Mouse (Mus musculus): Measurements from ENCODE around the gene F5. TPM values are rescaled to one million over a fixed set of nuclear protein-coding genes. Genes with fewer than 3 reads are reported as not detected.
"Not testable (repeated sequence)": the region's sequence is repeated elsewhere in the genome, so short reads cannot be mapped to it uniquely, and the experiment has no call there.

F5 gene
- total and polyA plus RNA-seq, 3 experiments = under 0.01 to 0.19 TPM; not detected in 1

- DNase-seq (ENCODE audit: extremely low read depth) = no peak
- no peaks in the 10 kb centered on the region for H3K36me3 ChIP-seq (replicated peaks in 1 of 2; ENCODE audit: control insufficient read depth in 1 of 2, insufficient read depth in 1 of 2, low read length in 1 of 2)
- in situ Hi-C loops (cut with MboI; ENCODE audit: low pct_ligation_motif_present, low pct_unique_long_range_greater_than_20kb, low sequenced_read_pairs) (no loop called here), dilution Hi-C loops (cut with MboI; ENCODE audit: extremely low pct_ligation_motif_present, extremely low pct_unique_long_range_greater_than_20kb, low sequenced_read_pairs) (no loop called here)
- H3K9ac ChIP-seq (ENCODE audit: insufficient read depth, low read depth) = no peak overlapping the region
- TF ChIP-seq SIN3A (IDR thresholded peaks at IDR 0.05; ENCODE audit: low read length) = no peak
- no peak for TF ChIP-seq TCF12 (IDR thresholded peaks at IDR 0.05; ENCODE audit: low read depth, low read length)
- TF ChIP-seq RAD21 (IDR thresholded peaks at IDR 0.05; ENCODE audit: low read depth, low read length) = no peak
- no peak for TF ChIP-seq CHD1 (IDR thresholded peaks at IDR 0.05; ENCODE audit: low read depth, low read length)
- no peak for TF ChIP-seq ZKSCAN1 (IDR thresholded peaks at IDR 0.05; ENCODE audit: borderline replicate concordance, low read depth, low read length)
- no peak for TF ChIP-seq HCFC1 (IDR thresholded peaks at IDR 0.05; ENCODE audit: low read depth, low read length)
- no peaks in the 10 kb centered on the region for H3K79me2 ChIP-seq (replicated peaks; ENCODE audit: control insufficient read depth, extremely low read depth, insufficient read depth, poor library complexity, severe bottlenecking)
- no peak overlapping the region for H3K4me2 ChIP-seq (ENCODE audit: insufficient read depth, low read depth, poor library complexity, severe bottlenecking)
- H3K27me3 ChIP-seq (replicated peaks) = no peaks in the 10 kb centered on the region
- no peaks in the 10 kb centered on the region; a peak in 1 of 4 replicates for H3K4me1 ChIP-seq (ENCODE audit: control insufficient read depth in 1 of 2, insufficient read depth in 2 of 2)
- no peaks in the 10 kb centered on the region for H3K9me3 ChIP-seq (replicated peaks; ENCODE audit: low read length)
- no peak overlapping the region for H3K4me3 ChIP-seq (replicated peaks in 1 of 3; ENCODE audit: low read depth in 2 of 3, low read length in 2 of 3, poor library complexity in 1 of 3)
- no peak overlapping the region for H3K27ac ChIP-seq (ENCODE audit: insufficient read depth, low read depth)
These were observed 68.6 kb downstream of the F5 start for GRCm38 (mm10) chr1:164220261-164220660.

GRCm38 (mm10) chr1:164223089-164223488 is 71.5 kb downstream of the F5 start:
- dilution Hi-C loops (cut with MboI; ENCODE audit: extremely low pct_ligation_motif_present, extremely low pct_unique_long_range_greater_than_20kb, low sequenced_read_pairs) (no loop called here), in situ Hi-C loops (cut with MboI; ENCODE audit: low pct_ligation_motif_present, low pct_unique_long_range_greater_than_20kb, low sequenced_read_pairs) (no loop called here)
- H3K4me1 ChIP-seq (ENCODE audit: control insufficient read depth in 1 of 2, insufficient read depth in 2 of 2) = no peaks in the 10 kb centered on the region
- H3K4me3 ChIP-seq (replicated peaks in 1 of 3; ENCODE audit: low read depth in 2 of 3, low read length in 2 of 3, poor library complexity in 1 of 3) = no peak overlapping the region
- H3K9ac ChIP-seq (ENCODE audit: insufficient read depth, low read depth) = no peak overlapping the region
- H3K27ac ChIP-seq (ENCODE audit: insufficient read depth, low read depth) = no peak overlapping the region
- no peak overlapping the region for H3K4me2 ChIP-seq (ENCODE audit: insufficient read depth, low read depth, poor library complexity, severe bottlenecking)
- H3K79me2 ChIP-seq (replicated peaks; ENCODE audit: control insufficient read depth, extremely low read depth, insufficient read depth, poor library complexity, severe bottlenecking) = no peaks in the 10 kb centered on the region
- H3K36me3 ChIP-seq (replicated peaks in 1 of 2; ENCODE audit: control insufficient read depth in 1 of 2, insufficient read depth in 1 of 2, low read length in 1 of 2) = no peaks in the 10 kb centered on the region
- no peak for TF ChIP-seq JUN (IDR thresholded peaks at IDR 0.05; ENCODE audit: insufficient read depth, low read depth, low read length)
- TF ChIP-seq PAX5 (IDR thresholded peaks at IDR 0.05; ENCODE audit: low read length) = no peak
- no peak for TF ChIP-seq KAT2A (IDR thresholded peaks at IDR 0.05; ENCODE audit: insufficient replicate concordance, low read length)
- no peak for TF ChIP-seq RCOR1 (conservative IDR thresholded peaks at IDR 0.05; ENCODE audit: low read depth, low read length)
- no peak for TF ChIP-seq ZMIZ1 (IDR thresholded peaks at IDR 0.05; ENCODE audit: low read depth, low read length)
- TF ChIP-seq ZKSCAN1 (IDR thresholded peaks at IDR 0.05; ENCODE audit: borderline replicate concordance, low read depth, low read length) = no peak
- TF ChIP-seq UBTF (IDR thresholded peaks at IDR 0.05; ENCODE audit: low read depth, low read length) = no peak
- no peak for TF ChIP-seq MAZ (IDR thresholded peaks at IDR 0.05; ENCODE audit: low read depth, low read length)
- TF ChIP-seq POLR2A (IDR thresholded peaks at IDR 0.05; ENCODE audit: low read depth, low read length) = no peak
- TF ChIP-seq CHD1 (IDR thresholded peaks at IDR 0.05; ENCODE audit: low read depth, low read length) = no peak
- TF ChIP-seq ZC3H11A (IDR thresholded peaks at IDR 0.05; ENCODE audit: low read depth, low read length) = no peak
- no peak for TF ChIP-seq MEF2A (IDR thresholded peaks at IDR 0.05; ENCODE audit: borderline replicate concordance, low read depth, low read length)
- H3K9me3 ChIP-seq (replicated peaks; ENCODE audit: low read length) = no peaks in the 10 kb centered on the region
- no peak for DNase-seq (ENCODE audit: extremely low read depth)
- no peaks in the 10 kb centered on the region for H3K27me3 ChIP-seq (replicated peaks)

GRCm38 (mm10) chr1:164231937-164232570 is 80.4 kb downstream of the F5 start:
- H3K9me3 ChIP-seq (replicated peaks; ENCODE audit: low read length); H3K27me3 ChIP-seq (replicated peaks); DNase-seq (ENCODE audit: extremely low read depth); H3K36me3 ChIP-seq (replicated peaks in 1 of 2; ENCODE audit: control insufficient read depth in 1 of 2, insufficient read depth in 1 of 2, low read length in 1 of 2); H3K4me2 ChIP-seq (ENCODE audit: insufficient read depth, low read depth, poor library complexity, severe bottlenecking); H3K27ac ChIP-seq (ENCODE audit: insufficient read depth, low read depth); H3K4me1 ChIP-seq (ENCODE audit: control insufficient read depth in 1 of 2, insufficient read depth in 2 of 2); dilution Hi-C loops (cut with MboI; ENCODE audit: extremely low pct_ligation_motif_present, extremely low pct_unique_long_range_greater_than_20kb, low sequenced_read_pairs); H3K79me2 ChIP-seq (replicated peaks; ENCODE audit: control insufficient read depth, extremely low read depth, insufficient read depth, poor library complexity, severe bottlenecking); H3K4me3 ChIP-seq (replicated peaks in 1 of 3; ENCODE audit: low read depth in 2 of 3, low read length in 2 of 3, poor library complexity in 1 of 3); H3K9ac ChIP-seq (ENCODE audit: insufficient read depth, low read depth); in situ Hi-C loops (cut with MboI; ENCODE audit: low pct_ligation_motif_present, low pct_unique_long_range_greater_than_20kb, low sequenced_read_pairs): not testable (repeated sequence)
